Mouse (Mus musculus): Measurements from ENCODE around the gene Batf2. TPM values are rescaled to one million over a fixed set of nuclear protein-coding genes. Genes with fewer than 3 reads are reported as not detected.

The Batf2 gene
- polyA plus RNA-seq, 1 experiment, result 0.04 TPM

- TF ChIP-seq MAX (IDR thresholded peaks at IDR 0.05) (peak; percentile 67), MYOG (IDR thresholded peaks at IDR 0.05; ENCODE audit: control insufficient read depth, extremely low read depth, insufficient read length) (no peak)
- H3K36me3 ChIP-seq (ENCODE audit: control insufficient read depth, insufficient read depth), result peaks cover 22% of the 10 kb centered on the region
Measured at GRCm38 (mm10) chr19:6117986-6118676, 22.7 kb upstream of the Batf2 start, which contains the start of gene Sac3d1. TSS of gene Sac3d1 (minus strand) at chr19:6118650.

GRCm38 (mm10) chr19:6118677-6119185 lies 22.1 kb upstream of the Batf2 start:
- Histone ChIP-seq H3K36me3 (ENCODE audit: control insufficient read depth, insufficient read depth) (peaks cover 27% of the 10 kb centered on the region), H3K27me3 (ENCODE audit: control insufficient read depth, insufficient read depth, insufficient read length) (no peaks in the 10 kb centered on the region), H3K79me2 (ENCODE audit: control insufficient read depth, insufficient read depth) (peaks cover 27% of the 10 kb centered on the region), H3K79me3 (ENCODE audit: low read depth) (peaks cover 16% of the 10 kb centered on the region), H3ac (ENCODE audit: control insufficient read depth, insufficient read length, low read depth) (peak overlapping the region; percentile 38), H3K4me3 (ENCODE audit: insufficient read depth, poor library complexity, severe bottlenecking) (peak overlapping the region; percentile 74)
- no peak for TF ChIP-seq CTCF (IDR thresholded peaks at IDR 0.05; ENCODE audit: control insufficient read depth, insufficient read depth, insufficient read length)
- no peak for TF ChIP-seq USF1 (IDR thresholded peaks at IDR 0.05; ENCODE audit: low read depth)
- no peak for TF ChIP-seq MYOD1 (IDR thresholded peaks at IDR 0.05; ENCODE audit: control insufficient read depth, insufficient read length, low read depth)

More at GRCm38 (mm10) chr19:6117986-6118676, 22.7 kb upstream of the Batf2 start, which contains the start of gene Sac3d1:
- Histone ChIP-seq H3K27me3 (ENCODE audit: control insufficient read depth, insufficient read depth, insufficient read length) (no peaks in the 10 kb centered on the region), H3K79me3 (ENCODE audit: low read depth) (peaks cover 16% of the 10 kb centered on the region), H3K79me2 (ENCODE audit: control insufficient read depth, insufficient read depth) (peaks cover 27% of the 10 kb centered on the region), H3ac (ENCODE audit: control insufficient read depth, insufficient read length, low read depth) (peak within 1 kb of the TSS; percentile 95), H3K4me3 (ENCODE audit: insufficient read depth, poor library complexity, severe bottlenecking) (peak within 1 kb of the TSS; percentile 74)

DNA sequence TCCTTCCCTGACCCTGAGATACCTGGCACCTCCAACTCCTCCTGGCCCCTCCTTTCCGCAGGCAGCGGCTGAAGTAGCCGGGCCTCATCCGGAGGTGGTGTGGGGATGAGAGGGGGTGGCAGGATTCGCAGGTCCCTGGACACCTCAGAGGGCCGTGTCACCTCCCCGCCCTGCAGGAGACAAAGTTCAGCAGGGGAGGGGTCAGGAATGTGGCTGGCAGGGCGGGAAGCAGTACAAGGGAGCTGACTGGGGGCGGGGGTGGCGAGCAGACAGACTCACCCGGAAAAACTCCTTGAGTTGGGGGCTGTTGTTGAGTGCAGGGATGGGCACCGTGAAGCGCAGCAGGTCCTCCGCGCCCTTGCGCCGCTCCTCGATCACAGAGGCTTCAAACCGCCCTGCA lies 19.0 kb upstream of the Batf2 start:
- Histone ChIP-seq H3K36me3 (ENCODE audit: control insufficient read depth, insufficient read depth) (peaks cover 8% of the 10 kb centered on the region), H3K79me3 (ENCODE audit: low read depth) (peaks cover 9% of the 10 kb centered on the region), H3ac (ENCODE audit: control insufficient read depth, insufficient read length, low read depth) (no peak overlapping the region), H3K79me2 (ENCODE audit: control insufficient read depth, insufficient read depth) (peaks cover 12% of the 10 kb centered on the region), H3K27me3 (ENCODE audit: control insufficient read depth, insufficient read depth, insufficient read length) (no peaks in the 10 kb centered on the region), H3K4me3 (ENCODE audit: insufficient read depth, poor library complexity, severe bottlenecking) (no peak overlapping the region)
- no peak for TF ChIP-seq FOSL1 (IDR thresholded peaks at IDR 0.05; ENCODE audit: insufficient read depth, low read length, poor library complexity, severe bottlenecking)
- no peak for TF ChIP-seq CEBPB (IDR thresholded peaks at IDR 0.05; ENCODE audit: low read depth)
- no peak for TF ChIP-seq MYOD1 (IDR thresholded peaks at IDR 0.05; ENCODE audit: control insufficient read depth, insufficient read length, low read depth)
- TF ChIP-seq USF1 (IDR thresholded peaks at IDR 0.05; ENCODE audit: low read depth), result no peak
- TF ChIP-seq MYOG (IDR thresholded peaks at IDR 0.05; ENCODE audit: control insufficient read depth, extremely low read depth, insufficient read length), result no peak
- TF ChIP-seq CTCF (IDR thresholded peaks at IDR 0.05; ENCODE audit: control insufficient read depth, insufficient read depth, insufficient read length), result no peak
- no peak for TF ChIP-seq MAX (IDR thresholded peaks at IDR 0.05)

- Histone ChIP-seq H3ac (ENCODE audit: control insufficient read depth, insufficient read length, low read depth) (no peak overlapping the region), H3K79me2 (ENCODE audit: control insufficient read depth, insufficient read depth) (no peaks in the 10 kb centered on the region), H3K4me3 (ENCODE audit: insufficient read depth, poor library complexity, severe bottlenecking) (no peak overlapping the region), H3K79me3 (ENCODE audit: low read depth) (no peaks in the 10 kb centered on the region), H3K36me3 (ENCODE audit: control insufficient read depth, insufficient read depth) (peaks cover 8% of the 10 kb centered on the region), H3K27me3 (ENCODE audit: control insufficient read depth, insufficient read depth, insufficient read length) (no peaks in the 10 kb centered on the region)
- TF ChIP-seq MAX (IDR thresholded peaks at IDR 0.05) (no peak), MYOD1 (IDR thresholded peaks at IDR 0.05; ENCODE audit: control insufficient read depth, insufficient read length, low read depth) (no peak), CTCF (IDR thresholded peaks at IDR 0.05; ENCODE audit: control insufficient read depth, insufficient read depth, insufficient read length) (no peak), FOSL1 (IDR thresholded peaks at IDR 0.05; ENCODE audit: insufficient read depth, low read length, poor library complexity, severe bottlenecking) (no peak), USF1 (IDR thresholded peaks at IDR 0.05; ENCODE audit: low read depth) (no peak), MYOG (IDR thresholded peaks at IDR 0.05; ENCODE audit: control insufficient read depth, extremely low read depth, insufficient read length) (no peak), CEBPB (IDR thresholded peaks at IDR 0.05; ENCODE audit: low read depth) (no peak)
Measured at GRCm38 (mm10) chr19:6123330-6123729, 17.5 kb upstream of the Batf2 start.

DNA sequence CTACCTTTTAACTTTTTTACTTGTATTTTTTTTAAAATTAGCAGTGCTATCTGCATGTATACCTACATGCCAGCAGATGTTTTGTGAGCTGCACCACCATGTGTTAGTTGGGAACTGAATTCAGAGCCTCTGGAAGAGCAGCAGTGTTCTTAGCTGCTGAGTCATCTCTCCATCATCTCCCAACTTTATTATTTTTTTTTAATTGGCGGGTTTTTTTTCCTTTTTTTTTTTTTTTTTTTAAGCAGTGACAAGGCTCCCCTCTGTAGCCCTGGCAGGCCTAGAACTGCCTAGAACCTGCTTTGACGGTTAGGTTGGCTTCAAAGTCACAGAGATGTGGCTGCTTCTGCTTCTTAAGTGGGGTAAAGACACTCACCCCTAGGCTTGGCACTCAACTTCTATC lies 15.9 kb upstream of the Batf2 start:
- H3K36me3 ChIP-seq (ENCODE audit: control insufficient read depth, insufficient read depth), result peaks cover 8% of the 10 kb centered on the region
- no peak overlapping the region for H3ac ChIP-seq (ENCODE audit: control insufficient read depth, insufficient read length, low read depth)
- H3K79me3 ChIP-seq (ENCODE audit: low read depth), result no peaks in the 10 kb centered on the region
- H3K79me2 ChIP-seq (ENCODE audit: control insufficient read depth, insufficient read depth), result no peaks in the 10 kb centered on the region
- TF ChIP-seq MYOD1 (IDR thresholded peaks at IDR 0.05; ENCODE audit: control insufficient read depth, insufficient read length, low read depth), result no peak
- TF ChIP-seq CTCF (IDR thresholded peaks at IDR 0.05; ENCODE audit: control insufficient read depth, insufficient read depth, insufficient read length), result no peak
- TF ChIP-seq USF1 (IDR thresholded peaks at IDR 0.05; ENCODE audit: low read depth), result no peak
- TF ChIP-seq FOSL1 (IDR thresholded peaks at IDR 0.05; ENCODE audit: insufficient read depth, low read length, poor library complexity, severe bottlenecking), result no peak
- TF ChIP-seq MYOG (IDR thresholded peaks at IDR 0.05; ENCODE audit: control insufficient read depth, extremely low read depth, insufficient read length), result no peak
- TF ChIP-seq CEBPB (IDR thresholded peaks at IDR 0.05; ENCODE audit: low read depth), result no peak
- TF ChIP-seq MAX (IDR thresholded peaks at IDR 0.05), result no peak
- no peaks in the 10 kb centered on the region for H3K27me3 ChIP-seq (ENCODE audit: control insufficient read depth, insufficient read depth, insufficient read length)
- H3K4me3 ChIP-seq (ENCODE audit: insufficient read depth, poor library complexity, severe bottlenecking), result no peak overlapping the region

DNA sequence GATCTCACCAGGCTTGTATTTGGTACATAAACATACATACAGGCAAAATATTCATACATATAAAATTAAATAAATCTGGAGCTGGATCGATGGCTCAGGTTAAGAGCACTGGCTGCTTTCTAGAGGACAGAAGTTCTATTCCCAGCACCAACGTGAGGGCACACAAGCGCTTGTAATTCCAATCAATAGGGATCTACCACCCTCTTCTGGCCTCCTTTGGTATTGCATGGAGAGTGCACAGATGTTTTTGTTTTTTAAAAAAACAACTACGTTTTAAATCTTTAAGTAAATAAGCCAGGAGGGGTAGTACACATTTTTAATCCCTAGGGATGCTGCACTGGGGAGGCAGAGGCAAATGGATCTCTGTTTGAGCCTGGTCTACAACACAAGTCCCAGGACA lies 14.5 kb upstream of the Batf2 start:
- no peak overlapping the region for H3ac ChIP-seq (ENCODE audit: control insufficient read depth, insufficient read length, low read depth)
- TF ChIP-seq FOSL1 (IDR thresholded peaks at IDR 0.05; ENCODE audit: insufficient read depth, low read length, poor library complexity, severe bottlenecking) (no peak), MYOG (IDR thresholded peaks at IDR 0.05; ENCODE audit: control insufficient read depth, extremely low read depth, insufficient read length) (no peak), CTCF (IDR thresholded peaks at IDR 0.05; ENCODE audit: control insufficient read depth, insufficient read depth, insufficient read length) (peak; percentile 29)
- peaks cover 8% of the 10 kb centered on the region for H3K36me3 ChIP-seq (ENCODE audit: control insufficient read depth, insufficient read depth)
- no peak overlapping the region for H3K4me3 ChIP-seq (ENCODE audit: insufficient read depth, poor library complexity, severe bottlenecking)
- no peaks in the 10 kb centered on the region for H3K27me3 ChIP-seq (ENCODE audit: control insufficient read depth, insufficient read depth, insufficient read length)
- H3K79me3 ChIP-seq (ENCODE audit: low read depth), result no peaks in the 10 kb centered on the region
- H3K79me2 ChIP-seq (ENCODE audit: control insufficient read depth, insufficient read depth), result no peaks in the 10 kb centered on the region

Data from C2C12 (cell line).